Mouse (Mus musculus) T-cell, adult 2 months (primary cell): ENCODE data around the gene Map3k11.

Source experiments
- DNase-seq: peaks from one replicate; pipeline ENCODE4 v3.0.0; 2022; ENCODE audit warnings: low spot score

Gene Map3k11

DNA sequence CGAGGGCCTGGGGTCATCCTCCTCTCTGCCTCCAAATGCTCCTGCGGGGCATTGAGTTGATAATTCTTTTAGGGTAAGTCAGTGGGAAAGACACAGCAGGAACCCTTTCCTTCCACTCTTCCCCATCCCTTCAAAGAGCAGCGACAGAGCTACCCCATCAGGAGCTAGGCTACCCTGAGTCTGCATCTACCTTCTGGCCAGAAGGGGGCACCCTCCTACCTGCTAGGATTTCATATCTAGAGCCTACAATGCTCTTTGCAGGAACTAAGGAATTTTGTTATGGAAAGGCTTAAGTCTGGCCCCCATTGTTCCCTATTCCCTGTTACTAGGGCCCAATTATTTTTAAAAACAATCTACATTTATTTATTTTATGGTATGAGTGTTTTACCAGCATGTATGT is 22.7 kb downstream of the Map3k11 start:
- DNase-seq = peak; percentile 53

DNA sequence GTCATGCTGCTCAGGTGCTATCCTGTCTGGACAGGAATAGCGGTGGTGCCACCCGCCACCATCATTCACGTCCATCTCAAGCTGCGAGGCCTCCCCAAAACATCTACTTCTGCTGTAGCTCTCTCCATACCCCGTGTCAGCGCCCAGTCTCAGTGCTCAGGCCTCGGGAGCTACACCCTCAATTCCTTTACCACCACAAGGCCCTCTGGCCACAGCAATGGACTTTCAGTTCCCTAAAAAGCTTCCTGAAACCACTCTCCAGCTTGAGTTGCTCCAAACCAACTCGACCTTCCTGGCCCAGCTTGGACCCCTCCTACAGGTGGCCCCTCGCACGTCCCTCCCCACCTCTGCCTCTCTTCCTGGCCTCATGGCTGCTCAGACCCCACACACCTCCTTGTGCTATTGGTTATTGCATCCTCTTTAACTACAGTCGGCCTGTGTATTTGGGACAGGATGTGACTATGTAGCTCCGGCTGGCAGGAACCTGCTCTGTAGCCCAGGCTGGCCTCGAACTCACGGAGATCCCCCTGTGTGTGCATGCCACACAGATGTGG is 23.4 kb downstream of the Map3k11 start:
- no peak for DNase-seq

- no peak for DNase-seq
Measured at GRCm38 (mm10) chr19:5713255-5713654, 24.7 kb downstream of the Map3k11 start.

GRCm38 (mm10) chr19:5713730-5714129 is 25.2 kb downstream of the Map3k11 start:
- no peak for DNase-seq

DNA sequence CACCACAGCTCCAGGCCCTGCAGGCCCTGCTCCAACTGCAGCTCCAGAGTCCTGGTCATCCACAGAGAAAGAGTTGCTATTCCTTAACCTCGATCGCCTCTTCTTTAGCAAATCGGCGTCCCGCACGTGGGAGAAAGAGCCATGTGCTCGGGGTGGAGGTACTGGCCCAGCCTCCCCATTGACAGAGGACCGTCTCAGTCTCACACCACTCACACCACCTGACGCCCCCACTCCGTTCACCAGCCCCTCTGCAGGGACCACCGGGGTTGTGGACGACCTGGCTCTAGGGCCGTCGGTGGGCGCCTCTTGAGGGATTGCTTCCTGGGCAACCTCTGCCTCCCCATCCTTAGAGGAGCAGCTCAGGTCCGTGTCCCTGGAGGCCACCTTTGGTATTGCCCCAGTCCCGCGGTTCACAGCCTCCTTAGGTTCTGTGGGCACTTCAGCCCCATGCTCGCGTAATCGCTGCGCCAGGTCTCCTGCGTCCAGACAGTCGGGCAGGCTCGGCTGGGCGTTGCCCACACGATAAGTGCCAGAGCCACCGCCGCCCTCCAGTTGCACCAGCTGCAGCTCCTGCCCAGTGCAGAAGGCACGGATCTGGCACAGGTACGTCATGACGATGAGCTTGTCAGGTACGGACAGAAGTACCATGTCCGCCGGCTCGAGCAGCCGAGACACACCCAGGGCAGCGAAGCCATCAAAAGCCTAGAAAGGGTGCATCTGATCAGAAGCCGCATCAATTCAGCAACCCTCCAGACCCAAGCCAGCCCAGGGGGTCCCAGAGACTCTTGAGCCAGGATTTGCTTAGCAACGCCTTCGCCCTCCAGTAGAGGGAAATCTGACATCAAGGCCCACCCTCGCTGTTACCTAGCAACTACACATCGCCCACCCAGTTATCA is 27.5 kb downstream of the Map3k11 start:
- no peak for DNase-seq

DNA sequence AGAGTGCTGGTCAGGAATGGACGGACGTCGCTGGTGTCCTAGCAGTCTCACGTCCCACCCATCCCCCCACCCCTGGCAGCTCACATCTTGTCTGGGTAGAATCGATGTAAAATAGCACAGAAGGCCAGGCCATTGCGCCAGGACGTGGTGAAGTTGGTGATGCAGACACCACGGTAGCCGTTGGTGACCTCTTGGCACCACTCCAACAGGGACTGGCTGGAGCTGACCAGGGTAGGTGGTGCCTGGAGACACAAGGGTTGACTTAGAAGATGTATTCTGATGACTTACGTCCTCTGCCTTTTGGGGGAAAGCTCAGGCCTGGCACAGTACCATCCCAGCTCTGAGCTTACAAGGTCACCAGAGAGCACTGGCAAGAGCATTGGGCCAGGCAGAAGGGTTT is 28.4 kb downstream of the Map3k11 start:
- no peak for DNase-seq

DNA sequence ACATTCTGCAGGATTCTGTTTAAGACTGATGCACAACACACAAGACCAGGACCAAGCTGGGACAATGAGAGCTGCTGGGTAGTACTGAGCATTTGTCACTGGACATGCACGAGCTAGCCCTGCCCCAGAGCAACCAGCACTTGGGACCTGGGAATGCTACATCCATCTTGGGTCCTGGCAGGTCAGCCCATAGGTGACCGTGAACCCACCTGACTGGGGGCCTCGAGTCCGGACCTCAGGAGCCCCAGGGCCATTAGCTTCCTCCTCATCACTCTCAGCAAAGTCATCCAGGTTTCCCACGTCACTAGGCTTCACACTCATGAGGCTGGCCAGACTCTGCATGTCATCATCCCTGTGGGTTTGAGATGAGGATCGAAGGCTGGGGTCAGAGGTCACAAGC is 32.7 kb downstream of the Map3k11 start:
- DNase-seq = no peak

DNA sequence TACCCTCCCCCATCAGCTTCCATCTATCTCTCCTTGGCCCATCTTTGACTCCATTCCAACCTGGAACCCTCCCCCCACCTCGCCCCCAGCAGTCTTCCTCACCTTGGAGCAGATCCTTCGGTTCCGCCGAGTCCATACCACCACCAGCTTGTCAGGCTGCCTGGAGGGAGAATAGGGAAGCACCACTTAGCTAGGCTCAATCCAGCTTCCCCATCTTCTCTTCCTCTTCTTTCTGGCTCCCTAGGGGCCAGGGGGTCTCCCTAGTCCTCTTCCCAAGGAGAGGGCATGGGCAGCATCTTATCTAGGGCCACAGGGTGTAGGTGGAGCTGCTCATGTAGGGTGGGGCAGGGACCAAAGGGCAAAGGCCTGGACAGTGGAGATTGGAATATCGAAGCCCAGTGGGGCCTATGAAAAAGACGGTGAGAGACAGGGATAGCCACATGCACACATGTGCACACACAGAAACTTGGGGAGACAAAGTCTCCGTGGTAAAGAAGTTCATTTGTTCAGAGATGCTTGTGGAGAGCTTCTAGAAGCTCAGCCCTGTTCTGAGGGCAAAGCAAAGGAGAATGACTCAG is 34.4 kb downstream of the Map3k11 start:
- DNase-seq = no peak

DNA sequence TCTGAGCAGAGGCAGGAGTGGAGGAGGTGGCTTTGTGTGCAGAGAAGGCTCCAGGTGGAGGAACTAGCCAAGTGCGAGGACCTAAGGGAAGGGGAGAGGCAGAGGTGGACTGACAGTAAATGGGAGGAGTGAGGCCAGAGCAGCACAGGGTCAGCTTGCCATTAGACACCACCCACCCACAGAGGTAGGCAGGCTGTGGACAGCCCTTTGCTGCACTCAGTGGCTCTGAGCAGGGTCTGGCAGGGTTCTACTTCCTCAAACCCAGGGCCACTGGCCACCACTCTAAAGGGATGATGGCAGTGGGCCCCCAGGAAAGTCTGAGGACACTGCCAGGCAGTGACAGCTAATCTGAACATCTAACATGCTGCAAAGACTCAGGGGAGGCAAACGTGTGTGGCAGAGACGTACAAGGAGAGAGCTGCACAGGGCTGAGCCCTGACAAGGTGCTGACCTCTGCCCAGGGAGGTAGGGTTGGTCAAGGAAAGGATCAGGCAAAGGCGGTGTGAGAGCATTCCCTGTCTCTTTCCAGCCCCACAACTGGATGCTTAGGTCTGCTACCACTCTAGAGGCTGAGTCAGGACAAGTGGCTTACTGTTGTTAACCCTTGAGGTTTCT is 35.5 kb downstream of the Map3k11 start:
- no peak for DNase-seq

DNA sequence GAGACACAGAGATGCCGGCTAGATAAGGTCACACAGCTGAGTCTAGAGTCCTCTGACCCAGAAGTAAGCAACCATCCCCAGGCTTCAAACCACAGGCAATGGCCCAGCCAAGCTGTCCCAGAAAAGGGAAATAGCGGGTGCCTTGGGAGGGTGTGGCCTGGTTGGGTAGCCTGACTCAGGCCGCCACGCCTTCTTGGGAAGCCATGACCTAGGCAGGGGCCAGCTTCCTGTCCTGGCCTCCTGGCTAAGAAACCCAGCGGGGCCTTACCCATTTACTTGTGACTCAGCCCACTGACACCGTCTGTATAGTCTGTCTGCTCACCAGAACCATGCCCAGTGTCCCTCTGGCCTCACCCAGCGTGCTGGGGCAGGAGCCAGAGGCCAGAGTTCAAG is 36.0 kb downstream of the Map3k11 start:
- DNase-seq = no peak

DNA sequence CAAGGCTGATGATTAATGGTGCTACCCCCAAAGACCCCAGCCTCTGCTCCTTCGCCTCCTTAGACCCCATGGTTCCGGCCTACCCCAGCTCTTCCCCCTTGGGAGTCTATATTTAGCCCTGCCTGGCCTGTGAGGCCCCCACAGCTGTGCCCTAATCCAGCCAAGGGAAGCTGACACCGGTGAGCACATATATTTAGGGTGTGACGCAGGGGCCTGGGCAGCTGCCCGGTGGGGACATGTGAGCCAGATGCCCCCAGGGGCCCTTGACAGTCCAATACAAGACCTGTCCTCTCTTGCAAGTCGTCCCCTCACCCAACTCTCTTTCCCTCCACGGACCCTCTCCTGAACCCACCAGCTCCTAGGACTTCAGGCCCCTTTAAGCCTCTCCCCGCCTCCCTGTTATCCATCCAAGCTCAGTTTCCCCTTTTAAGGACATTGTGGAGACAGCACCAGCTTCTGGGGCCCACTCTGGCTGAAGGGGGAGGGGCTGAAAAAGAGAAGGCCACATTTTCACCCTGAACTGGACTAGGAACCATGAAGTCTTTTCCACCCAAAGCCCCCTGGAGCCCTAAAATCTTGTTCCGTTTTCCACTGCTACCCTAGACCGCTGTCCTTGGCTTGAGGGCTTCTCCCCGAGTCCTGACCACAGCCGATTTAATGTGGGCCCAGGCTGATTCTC is 36.6 kb downstream of the Map3k11 start:
- no peak for DNase-seq

- DNase-seq = peak; percentile 56
Measured at GRCm38 (mm10) chr19:5725767-5726515, 37.4 kb downstream of the Map3k11 start, which contains the start of gene Ehbp1l1. Ehbp1l1 (minus strand) TSS chr19:5726317.

- DNase-seq = peak; percentile 66
Measured at GRCm38 (mm10) chr19:5726961-5727578, 38.5 kb downstream of the Map3k11 start.

DNA sequence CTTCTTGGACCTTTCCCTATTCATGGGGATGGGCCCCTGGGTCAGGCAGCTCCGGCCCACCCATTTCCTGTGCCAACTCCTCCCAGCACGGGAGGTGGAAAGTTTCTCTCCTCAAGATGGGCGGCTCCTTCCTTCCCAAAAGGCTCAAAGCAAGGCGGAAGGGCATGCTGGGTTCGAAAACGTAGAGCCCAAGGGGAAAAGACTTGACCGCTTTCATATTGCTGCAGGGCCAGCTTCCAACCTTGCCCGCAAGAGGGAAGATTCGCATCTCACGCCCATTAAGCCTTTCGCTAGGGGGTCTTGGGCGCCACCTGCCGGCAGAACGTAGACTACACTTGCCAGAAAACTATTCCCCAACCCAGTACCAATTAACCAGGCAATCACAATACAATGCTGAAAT is 39.2 kb downstream of the Map3k11 start:
- peak; percentile 77 for DNase-seq

GRCm38 (mm10) chr19:5728631-5729443 is 40.3 kb downstream of the Map3k11 start:
- DNase-seq = no peak

DNA sequence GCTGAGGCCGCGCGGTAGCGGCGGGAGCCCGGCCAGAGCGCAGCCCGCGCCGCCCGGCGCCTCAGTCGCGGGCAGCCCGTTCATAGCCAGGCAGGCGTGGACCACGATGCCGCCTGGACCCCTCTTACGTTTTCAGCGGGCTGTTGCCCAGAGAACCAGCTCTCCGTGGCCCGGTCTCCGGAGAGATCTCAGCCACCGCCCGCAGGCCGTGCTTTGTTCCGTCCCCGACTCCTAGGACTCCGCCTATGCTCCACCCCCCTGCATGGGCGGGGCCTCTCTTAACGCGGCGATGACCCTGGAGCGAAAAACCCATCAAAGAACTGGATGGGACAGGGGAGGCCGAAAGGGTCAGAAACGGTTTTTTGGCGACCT is 40.9 kb downstream of the Map3k11 start, which contains the start of gene Fam89b:
Gene Fam89b (minus strand): TSS at position 210 of the 372 bp plus-strand sequence.
- peak; percentile 63 for DNase-seq

- no peak for DNase-seq
Measured at GRCm38 (mm10) chr19:5730314-5731186, 42.0 kb downstream of the Map3k11 start.

- peak; percentile 88 for DNase-seq
Measured at GRCm38 (mm10) chr19:5731264-5731978, 42.9 kb downstream of the Map3k11 start.
